Mouse (Mus musculus): ENCODE measurements around the gene Zcchc8.

Zcchc8 gene

DNA sequence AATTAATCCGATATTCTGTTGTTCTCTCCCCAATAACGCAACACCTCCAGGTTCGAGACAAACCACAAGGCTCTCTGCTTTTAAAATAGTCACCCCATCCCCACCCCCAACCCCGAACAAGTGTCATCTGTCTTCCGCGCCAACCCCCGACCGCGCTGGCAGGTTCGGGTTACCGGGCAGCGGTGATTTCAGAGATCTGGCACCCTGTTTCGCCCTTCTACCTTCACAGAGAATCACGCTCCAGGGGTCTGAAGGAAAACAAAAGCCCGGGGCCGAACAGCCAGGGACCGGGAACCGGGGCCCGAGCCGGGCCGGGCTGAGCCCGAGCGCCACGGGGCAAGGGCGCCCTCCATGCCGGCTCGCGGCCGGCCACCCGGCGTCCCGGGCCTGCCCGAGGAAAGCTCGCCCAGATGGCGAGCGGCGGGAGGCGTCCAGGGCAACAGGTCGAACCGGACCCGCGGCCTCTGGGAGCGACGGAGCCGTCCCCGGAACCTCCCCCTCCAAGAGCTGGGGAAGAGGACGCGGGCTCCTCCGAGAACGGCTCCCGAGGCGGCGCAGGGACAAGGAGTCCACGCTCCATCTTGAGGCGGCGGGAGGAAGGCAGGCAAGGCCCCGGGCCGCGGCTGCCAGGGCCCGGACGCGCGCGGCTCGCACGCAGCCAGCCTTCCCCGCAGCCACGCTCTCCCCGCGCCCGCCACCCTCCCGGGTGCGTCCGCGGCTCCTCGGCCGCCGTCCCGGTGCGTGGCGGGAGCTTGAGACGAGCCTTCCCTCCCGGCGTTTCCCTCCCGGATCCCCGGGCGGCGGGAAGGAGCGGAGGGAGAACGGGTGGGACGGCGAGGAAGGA lies 37.3 kb downstream of the Zcchc8 start:
- DNase-seq (ENCODE audit: low read depth), result peak; percentile 70

DNA sequence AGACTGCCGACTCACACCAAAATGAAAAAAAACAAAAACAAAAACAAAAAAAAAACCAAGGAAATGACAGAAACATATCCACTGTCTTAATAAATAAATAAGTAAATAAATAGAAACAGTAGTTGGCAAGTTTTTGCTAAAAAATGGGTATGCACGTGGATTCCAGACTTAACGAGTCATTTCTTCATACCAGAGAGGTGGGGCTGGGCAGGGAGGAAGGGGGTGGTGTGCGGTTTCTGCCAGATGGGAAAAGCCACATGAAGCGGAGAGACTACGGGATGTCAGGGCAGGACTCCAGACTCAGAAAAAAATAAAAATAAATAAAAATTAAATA lies 37.9 kb downstream of the Zcchc8 start:
- DNase-seq (ENCODE audit: low read depth), result peak; percentile 73

- peak; percentile 87 for DNase-seq (ENCODE audit: low read depth)
These were observed 38.5 kb downstream of the Zcchc8 start for GRCm38 (mm10) chr5:123682372-123682771.

- no peak for DNase-seq (ENCODE audit: low read depth)
These were observed 41.2 kb downstream of the Zcchc8 start for GRCm38 (mm10) chr5:123679546-123680263.

DNA sequence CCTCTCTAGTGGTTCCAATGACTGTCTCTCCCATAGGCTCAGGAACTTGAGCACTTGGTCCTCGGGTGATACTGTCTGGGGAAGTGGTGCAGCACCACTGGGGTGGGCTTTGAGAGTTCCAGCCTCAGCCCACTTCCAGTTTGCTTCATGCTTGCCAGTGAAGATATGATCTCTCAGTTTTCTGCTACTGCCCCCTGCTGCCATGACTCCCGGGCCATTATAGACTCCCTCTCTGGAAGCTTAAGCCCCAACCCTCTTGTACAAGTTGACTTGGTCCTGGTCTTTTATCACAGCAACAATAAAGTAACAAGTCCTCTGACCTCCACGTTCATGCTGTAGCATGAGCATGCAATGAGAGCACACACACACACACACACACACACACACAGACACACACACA lies 41.8 kb downstream of the Zcchc8 start:
- DNase-seq (ENCODE audit: low read depth), result peak; percentile 55

DNA sequence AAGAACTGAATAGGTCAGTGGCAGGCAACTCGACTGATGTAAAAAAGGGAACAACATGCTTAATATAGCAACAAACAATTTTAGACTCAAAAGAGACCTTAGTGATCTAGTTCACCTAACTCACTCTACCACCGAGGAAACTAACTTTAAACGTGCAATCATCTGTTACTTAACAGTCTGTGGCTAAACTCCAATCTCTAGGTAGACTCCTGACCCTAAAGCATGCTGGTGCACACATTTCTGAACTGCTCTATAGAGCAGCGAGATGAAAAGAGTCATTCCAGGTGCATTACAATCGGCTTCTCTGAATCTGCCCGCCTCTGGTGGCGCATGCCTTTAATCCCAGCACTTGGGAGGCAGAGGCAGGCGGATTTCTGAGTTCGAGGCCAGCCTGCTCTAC lies 45.2 kb downstream of the Zcchc8 start:
- no peak for DNase-seq (ENCODE audit: low read depth)

- peak; percentile 75 for DNase-seq (ENCODE audit: low read depth)
These were observed 45.7 kb downstream of the Zcchc8 start for GRCm38 (mm10) chr5:123675221-123675620.

GRCm38 (mm10) chr5:123671473-123671820 lies 49.5 kb downstream of the Zcchc8 start:
- no peak for DNase-seq (ENCODE audit: low read depth)

- DNase-seq (ENCODE audit: low read depth), result peak; percentile 88
These were observed 50.0 kb downstream of the Zcchc8 start for GRCm38 (mm10) chr5:123670800-123671472.

GRCm38 (mm10) chr5:123669991-123670799 lies 50.7 kb downstream of the Zcchc8 start:
- DNase-seq (ENCODE audit: low read depth), result peak; percentile 78

DNA sequence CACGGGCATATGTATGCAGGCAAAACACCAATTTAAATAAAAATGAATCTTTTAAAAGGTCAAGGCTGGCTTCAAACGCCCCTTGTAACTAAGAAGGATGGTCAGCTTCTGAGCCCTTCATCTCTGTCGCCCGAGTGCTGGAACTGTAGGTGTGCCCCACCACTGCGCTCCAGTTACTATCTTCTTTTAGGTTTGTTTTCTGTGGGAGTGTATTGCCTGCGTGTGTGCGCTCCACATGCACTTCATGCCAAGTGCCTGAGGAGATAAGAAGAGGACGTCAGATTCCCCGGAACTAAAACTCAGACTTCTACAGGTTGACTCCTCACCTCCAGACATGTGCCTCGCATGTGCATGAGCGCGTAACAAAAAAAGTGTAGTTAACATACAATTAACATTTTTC lies 53.0 kb downstream of the Zcchc8 start:
- no peak for DNase-seq (ENCODE audit: low read depth)

GRCm38 (mm10) chr5:123665956-123666355 lies 54.9 kb downstream of the Zcchc8 start:
- DNase-seq (ENCODE audit: low read depth), result no peak

DNA sequence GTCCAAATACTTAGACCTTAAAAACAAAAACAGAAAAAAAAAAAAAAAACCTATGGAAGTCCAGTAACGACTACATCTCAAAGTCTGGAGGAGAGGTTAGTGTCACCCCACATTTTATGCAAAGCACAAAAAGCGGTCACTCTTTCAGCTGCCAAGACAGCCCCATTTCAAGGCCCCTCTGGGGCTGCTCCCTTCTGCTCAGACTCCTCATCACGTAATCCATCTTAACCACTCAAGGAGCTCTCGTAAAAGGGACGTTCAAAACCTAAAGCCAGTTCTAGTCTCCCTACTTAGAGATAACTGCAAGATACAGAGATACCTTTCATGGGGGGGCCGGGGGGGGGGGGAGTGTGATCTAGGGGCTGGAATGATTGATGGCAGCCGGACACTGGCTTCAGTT lies 56.6 kb downstream of the Zcchc8 start:
- DNase-seq (ENCODE audit: low read depth), result no peak

DNA sequence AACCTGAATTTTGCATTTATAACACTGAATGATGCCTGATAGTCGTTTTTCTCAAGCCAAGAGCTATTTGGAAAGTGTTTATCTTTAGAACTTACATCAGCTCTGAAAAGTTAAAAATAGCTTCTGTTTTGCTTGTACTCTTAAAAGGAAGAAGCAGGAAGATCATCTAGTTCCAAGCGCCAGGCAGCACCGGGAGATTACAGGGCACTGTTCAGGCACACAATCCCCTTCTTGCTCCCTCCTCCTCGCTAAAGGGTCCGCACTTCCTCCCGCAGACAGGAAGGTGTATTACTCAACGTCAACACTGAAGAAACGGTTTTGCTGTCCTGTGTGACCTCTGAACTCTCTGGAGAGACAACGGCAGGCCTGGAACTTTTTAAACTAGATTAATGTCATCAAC lies 58.8 kb downstream of the Zcchc8 start:
- DNase-seq (ENCODE audit: low read depth), result peak; percentile 90

- peak; percentile 60 for DNase-seq (ENCODE audit: low read depth)
These were observed 59.3 kb downstream of the Zcchc8 start for GRCm38 (mm10) chr5:123661602-123662001.

DNA sequence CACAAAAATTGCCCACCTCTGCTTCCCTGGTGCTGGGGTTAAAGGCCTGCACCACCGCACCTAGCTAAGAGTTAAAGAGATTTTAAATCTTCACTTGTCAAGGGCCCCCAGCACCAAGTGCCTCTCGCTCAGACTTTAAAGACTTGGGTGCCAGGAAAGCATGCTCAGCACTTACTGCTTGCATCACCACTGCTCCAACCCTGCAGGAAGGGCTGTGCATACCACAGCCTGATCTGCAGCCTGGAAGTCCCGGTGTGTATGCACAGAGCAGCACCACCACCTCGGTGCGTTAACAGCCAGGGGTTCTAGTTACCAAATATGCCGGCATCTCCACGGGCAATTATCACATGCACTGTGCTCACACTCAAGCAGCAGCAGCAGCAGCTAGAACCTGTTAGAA lies 63.2 kb downstream of the Zcchc8 start:
- DNase-seq (ENCODE audit: low read depth), result peak; percentile 72

GRCm38 (mm10) chr5:123654937-123655336 lies 66.0 kb downstream of the Zcchc8 start:
- DNase-seq (ENCODE audit: low read depth), result peak; percentile 53

GRCm38 (mm10) chr5:123653287-123653801 lies 67.6 kb downstream of the Zcchc8 start:
- peak; percentile 89 for DNase-seq (ENCODE audit: low read depth)

DNA sequence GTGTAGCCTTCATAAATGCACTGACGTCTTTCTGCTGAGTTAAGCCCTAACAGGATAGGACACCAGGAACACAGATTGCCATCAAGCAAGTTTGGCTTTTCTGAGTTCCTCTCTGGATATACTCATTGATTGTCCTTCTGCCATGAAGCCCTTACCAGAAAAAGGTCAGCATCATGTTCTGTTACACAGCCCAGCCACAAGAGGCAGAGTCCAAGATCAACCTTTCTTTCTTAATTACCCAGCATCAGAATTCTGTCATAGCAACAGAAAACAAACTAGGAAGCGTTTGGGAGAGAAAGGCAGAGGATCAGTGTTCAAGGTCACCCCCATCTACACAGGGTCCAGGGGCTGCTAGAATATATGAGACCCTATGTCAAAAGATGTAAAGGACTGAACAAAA lies 70.1 kb downstream of the Zcchc8 start:
- DNase-seq (ENCODE audit: low read depth), result no peak
